Mouse (Mus musculus) frontal cortex, postnatal 25 days (tissue): Measurements from ENCODE around the gene Dnajc24.

Experiments
- DNase-seq, 2 experiments: peaks; one replicate each; pipeline ENCODE4 v3.0.0; 2022; ENCODE audit warnings: low spot score in 2 of 2

Gene Dnajc24

GRCm38 (mm10) chr2:106002835-106003739 lies at the start of gene Dnajc24:
Gene Dnajc24, minus strand, starts transcription at chr2:106003549.
- DNase-seq: peak; percentile 86 to 92

GRCm38 (mm10) chr2:106046686-106047085 lies 43.3 kb upstream of the Dnajc24 start:
- no peak for DNase-seq

GRCm38 (mm10) chr2:106042495-106042894 lies 39.1 kb upstream of the Dnajc24 start:
- DNase-seq: no peak

GRCm38 (mm10) chr2:106041961-106042360 lies 38.6 kb upstream of the Dnajc24 start:
- no peak for DNase-seq

GRCm38 (mm10) chr2:106038286-106038685 lies 34.9 kb upstream of the Dnajc24 start:
- no peak for DNase-seq

GRCm38 (mm10) chr2:106024895-106025294 lies 21.5 kb upstream of the Dnajc24 start:
- DNase-seq: no peak

GRCm38 (mm10) chr2:106008415-106008814 lies 5.1 kb upstream of the Dnajc24 start:
- no peak for DNase-seq

- no peak for DNase-seq
These were observed 15.3 kb downstream of the Dnajc24 start for GRCm38 (mm10) chr2:105987999-105988398.

GRCm38 (mm10) chr2:105987131-105987530 lies 16.2 kb downstream of the Dnajc24 start:
- DNase-seq: no peak

GRCm38 (mm10) chr2:105985206-105985605 lies 18.1 kb downstream of the Dnajc24 start:
- DNase-seq: no peak

- no peak for DNase-seq
These were observed 25.3 kb downstream of the Dnajc24 start for GRCm38 (mm10) chr2:105978065-105978464.

GRCm38 (mm10) chr2:105973941-105974340 lies 29.4 kb downstream of the Dnajc24 start:
- no peak for DNase-seq

- DNase-seq: no peak
These were observed 39.9 kb downstream of the Dnajc24 start for GRCm38 (mm10) chr2:105963447-105963846.

GRCm38 (mm10) chr2:105953862-105954261 lies 49.5 kb downstream of the Dnajc24 start:
- DNase-seq: no peak

GRCm38 (mm10) chr2:105951350-105951940 lies 51.9 kb downstream of the Dnajc24 start:
- no peak for DNase-seq

- no peak for DNase-seq
These were observed 53.2 kb downstream of the Dnajc24 start for GRCm38 (mm10) chr2:105950131-105950530.

GRCm38 (mm10) chr2:105917623-105918346 lies 85.6 kb downstream of the Dnajc24 start:
- DNase-seq: no peak
